Mouse (Mus musculus): Measurements from ENCODE around the gene Rgsl1. TPM values are rescaled to one million over a fixed set of nuclear protein-coding genes. Genes with fewer than 3 reads are reported as not detected.
"Not testable (repeated sequence)": the region's sequence is repeated elsewhere in the genome, so short reads cannot be mapped to it uniquely, and the experiment has no call there.

Gene Rgsl1
- polyA plus RNA-seq, 1 experiment from 2014 or later: 0.30 TPM

DNA sequence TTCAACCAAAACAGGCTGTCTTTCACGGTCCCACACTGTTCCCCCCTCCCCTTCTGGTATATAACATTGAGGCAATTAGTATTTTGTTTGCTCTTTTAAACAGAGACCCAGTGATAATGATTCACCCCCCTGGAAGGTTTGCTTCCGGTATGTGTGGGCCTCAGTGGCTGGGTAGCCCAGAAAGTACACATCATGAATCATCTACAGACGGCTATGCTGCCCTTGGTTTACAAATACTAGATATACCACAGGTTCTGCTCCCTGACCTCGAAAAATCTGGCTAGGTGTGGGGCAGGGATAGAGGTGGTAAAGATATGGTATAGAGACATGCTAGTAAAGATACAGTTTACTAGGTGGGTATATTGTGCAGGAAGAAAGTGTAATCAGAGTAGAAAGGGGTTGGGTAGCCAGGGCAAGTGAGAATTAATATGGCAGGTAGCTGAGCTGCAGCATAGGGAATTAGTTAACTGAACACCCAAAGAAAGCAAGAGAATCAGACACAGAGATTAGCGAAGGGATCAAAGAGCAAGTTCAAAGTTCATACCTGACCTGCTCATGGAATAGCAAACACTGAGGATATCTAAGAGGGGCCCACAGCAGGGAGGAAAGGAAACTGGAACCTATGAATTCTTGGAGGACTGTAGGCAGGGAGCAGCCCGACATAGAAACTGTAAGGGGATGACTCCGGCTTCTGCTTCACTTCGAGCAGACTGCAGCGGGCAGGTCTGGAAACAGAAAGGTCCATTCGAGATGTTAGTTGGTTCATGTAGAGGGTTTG, 73.8 kb downstream of the Rgsl1 start:
- ATAC-seq (ENCODE audit: insufficient number of reproducible peaks, insufficient read depth, low FRiP score, low read depth): peak; percentile 43; the same call in 1 of the 2 replicates
- Histone ChIP-seq H3K4me1 (ENCODE audit: control insufficient read depth, insufficient read depth, low read length) (no peaks in the 10 kb centered on the region), H3K4me3 (ENCODE audit: low read depth, low read length) (no peak overlapping the region), H3K27me3 (ENCODE audit: control insufficient read depth, insufficient read depth, low read length) (no peaks in the 10 kb centered on the region), H3K27ac (ENCODE audit: low read length) (no peak overlapping the region), H3K4me2 (replicated peaks; ENCODE audit: low read depth, low read length) (no peak overlapping the region), H3K36me3 (ENCODE audit: control insufficient read depth, insufficient read depth, low read length) (no peaks in the 10 kb centered on the region), H3K9ac (replicated peaks; ENCODE audit: low read depth, low read length) (no peak overlapping the region), H3K9me3 (ENCODE audit: control insufficient read depth, low read depth, low read length) (no peaks in the 10 kb centered on the region)
- WGBS: 50% methylated on average over 10 of the region's 10 CpGs

DNA sequence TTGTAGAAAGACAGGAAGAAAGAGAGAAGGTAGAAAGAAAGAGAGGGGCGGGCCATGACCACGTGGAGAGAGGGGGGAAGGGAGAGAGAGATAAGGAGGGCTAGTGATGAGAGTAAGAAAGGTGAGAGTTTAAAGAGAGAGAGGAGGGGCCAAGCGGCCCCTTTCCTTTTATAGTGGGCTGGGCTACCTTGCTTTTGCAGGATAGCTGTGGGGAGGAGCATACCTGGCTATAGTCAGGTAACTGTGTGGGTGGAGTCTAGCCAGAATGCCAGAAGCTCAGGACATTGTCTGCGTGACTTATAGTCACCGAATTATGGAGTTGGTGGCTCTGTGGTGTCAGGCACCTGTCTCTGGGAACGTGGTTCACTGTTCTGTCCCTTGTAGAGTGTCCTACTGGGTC, 74.4 kb downstream of the Rgsl1 start:
- not testable (repeated sequence) for H3K36me3 ChIP-seq (ENCODE audit: control insufficient read depth, insufficient read depth, low read length); H3K9ac ChIP-seq (replicated peaks; ENCODE audit: low read depth, low read length); H3K27me3 ChIP-seq (ENCODE audit: control insufficient read depth, insufficient read depth, low read length); H3K27ac ChIP-seq (ENCODE audit: low read length); H3K4me3 ChIP-seq (ENCODE audit: low read depth, low read length); H3K4me2 ChIP-seq (replicated peaks; ENCODE audit: low read depth, low read length); H3K9me3 ChIP-seq (ENCODE audit: control insufficient read depth, low read depth, low read length); H3K4me1 ChIP-seq (ENCODE audit: control insufficient read depth, insufficient read depth, low read length)
- ATAC-seq (ENCODE audit: insufficient number of reproducible peaks, insufficient read depth, low FRiP score, low read depth): 0 out of 2 replicates have a peak, but pooled peaks have one; percentile 25
- WGBS: 55% methylated on average over 6 of the region's 6 CpGs

DNA sequence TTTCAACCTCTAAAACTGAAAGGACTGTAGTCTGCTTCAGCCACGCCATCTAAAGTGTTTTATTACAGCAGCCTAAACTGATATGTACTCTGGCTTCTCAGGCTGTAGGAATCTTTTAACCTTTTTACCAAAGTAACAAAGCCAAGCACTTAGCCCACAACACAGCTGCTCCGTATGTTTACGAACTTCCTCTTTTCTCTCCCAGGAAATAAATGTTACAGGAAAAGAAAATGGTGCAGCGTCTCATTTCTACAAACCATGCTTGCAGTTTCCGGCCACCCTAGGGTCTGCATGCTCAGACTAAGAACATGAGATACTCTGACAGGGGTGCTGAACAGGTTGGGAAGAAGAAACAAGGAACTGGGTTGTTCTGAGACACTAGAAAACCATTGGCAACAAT, 75.5 kb downstream of the Rgsl1 start:
- no peaks in the 10 kb centered on the region for H3K9me3 ChIP-seq (ENCODE audit: control insufficient read depth, low read depth, low read length)
- H3K4me3 ChIP-seq (ENCODE audit: low read depth, low read length): no peak overlapping the region
- 72% methylated on average over 5 of the region's 5 CpGs for WGBS

DNA sequence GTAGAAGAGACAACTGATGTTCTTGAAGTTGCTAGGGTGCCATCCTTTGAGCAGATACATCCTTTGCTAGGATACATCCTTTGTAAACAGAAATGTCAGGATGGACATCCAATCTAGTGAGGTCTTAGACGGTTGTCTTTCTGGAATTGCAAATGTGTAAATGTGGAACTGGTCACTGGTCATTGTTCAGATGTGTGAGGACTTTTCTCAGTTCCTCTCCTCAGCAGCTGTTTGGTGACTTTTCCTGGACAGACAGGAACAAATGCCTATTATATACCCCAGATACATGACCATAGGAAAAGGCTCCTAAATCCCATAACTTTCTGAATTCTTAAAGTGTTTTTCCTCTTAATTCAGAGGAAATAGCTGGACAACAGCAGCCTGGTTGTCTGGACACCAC, 76.7 kb downstream of the Rgsl1 start:
- H3K27me3 ChIP-seq (ENCODE audit: control insufficient read depth, insufficient read depth, low read length): no peaks in the 10 kb centered on the region
- no peak overlapping the region for H3K4me2 ChIP-seq (replicated peaks; ENCODE audit: low read depth, low read length)
- H3K27ac ChIP-seq (ENCODE audit: low read length): no peak overlapping the region
- H3K9me3 ChIP-seq (ENCODE audit: control insufficient read depth, low read depth, low read length): no peaks in the 10 kb centered on the region
- no peaks in the 10 kb centered on the region for H3K4me1 ChIP-seq (ENCODE audit: control insufficient read depth, insufficient read depth, low read length)
- H3K4me3 ChIP-seq (ENCODE audit: low read depth, low read length): no peak overlapping the region
- no peak overlapping the region for H3K9ac ChIP-seq (replicated peaks; ENCODE audit: low read depth, low read length)
- WGBS: 80% methylated on average over 1 of the region's 1 CpGs
- no peaks in the 10 kb centered on the region for H3K36me3 ChIP-seq (ENCODE audit: control insufficient read depth, insufficient read depth, low read length)
- ATAC-seq (ENCODE audit: insufficient number of reproducible peaks, insufficient read depth, low FRiP score, low read depth): no peak

More for the DNA sequence above, 75.5 kb downstream of the Rgsl1 start:
- Histone ChIP-seq H3K27me3 (ENCODE audit: control insufficient read depth, insufficient read depth, low read length) (no peaks in the 10 kb centered on the region), H3K4me1 (ENCODE audit: control insufficient read depth, insufficient read depth, low read length) (no peaks in the 10 kb centered on the region), H3K36me3 (ENCODE audit: control insufficient read depth, insufficient read depth, low read length) (no peaks in the 10 kb centered on the region), H3K27ac (ENCODE audit: low read length) (no peak overlapping the region), H3K9ac (replicated peaks; ENCODE audit: low read depth, low read length) (no peak overlapping the region), H3K4me2 (replicated peaks; ENCODE audit: low read depth, low read length) (no peak overlapping the region)
- ATAC-seq (ENCODE audit: insufficient number of reproducible peaks, insufficient read depth, low FRiP score, low read depth): no peak

GRCm38 (mm10) chr1:153766298-153766697, 77.6 kb downstream of the Rgsl1 start:
- 50% methylated on average over 8 of the region's 8 CpGs for WGBS
- H3K27me3 ChIP-seq (ENCODE audit: control insufficient read depth, insufficient read depth, low read length): no peaks in the 10 kb centered on the region
- H3K4me2 ChIP-seq (replicated peaks; ENCODE audit: low read depth, low read length): no peak overlapping the region
- no peak for ATAC-seq (ENCODE audit: insufficient number of reproducible peaks, insufficient read depth, low FRiP score, low read depth)
- no peaks in the 10 kb centered on the region for H3K4me1 ChIP-seq (ENCODE audit: control insufficient read depth, insufficient read depth, low read length)
- H3K9me3 ChIP-seq (ENCODE audit: control insufficient read depth, low read depth, low read length): no peaks in the 10 kb centered on the region
- H3K9ac ChIP-seq (replicated peaks; ENCODE audit: low read depth, low read length): no peak overlapping the region
- H3K4me3 ChIP-seq (ENCODE audit: low read depth, low read length): no peak overlapping the region
- H3K36me3 ChIP-seq (ENCODE audit: control insufficient read depth, insufficient read depth, low read length): no peaks in the 10 kb centered on the region
- no peak overlapping the region for H3K27ac ChIP-seq (ENCODE audit: low read length)

DNA sequence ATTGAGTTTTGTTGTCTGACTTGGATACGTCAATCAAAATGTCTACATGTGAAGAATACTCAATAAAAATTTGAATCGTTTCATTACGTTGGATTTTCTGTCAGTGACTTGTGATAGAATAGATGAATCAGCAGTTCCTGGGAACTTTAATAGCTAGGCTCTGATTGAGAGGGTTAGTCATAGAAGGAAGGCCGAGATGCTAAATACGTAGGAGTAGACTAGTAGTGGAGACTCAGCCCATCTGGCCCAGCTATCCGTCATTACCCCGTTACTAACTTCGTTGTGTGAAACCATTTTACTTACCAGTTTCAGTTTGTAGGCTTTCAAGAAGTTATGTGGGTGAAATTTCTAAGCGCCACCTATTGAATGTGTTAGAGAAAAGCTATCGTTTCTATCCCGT, 79.8 kb downstream of the Rgsl1 start:
- no peak for ATAC-seq (ENCODE audit: insufficient number of reproducible peaks, insufficient read depth, low FRiP score, low read depth)
- H3K9ac ChIP-seq (replicated peaks; ENCODE audit: low read depth, low read length): no peak overlapping the region

DNA sequence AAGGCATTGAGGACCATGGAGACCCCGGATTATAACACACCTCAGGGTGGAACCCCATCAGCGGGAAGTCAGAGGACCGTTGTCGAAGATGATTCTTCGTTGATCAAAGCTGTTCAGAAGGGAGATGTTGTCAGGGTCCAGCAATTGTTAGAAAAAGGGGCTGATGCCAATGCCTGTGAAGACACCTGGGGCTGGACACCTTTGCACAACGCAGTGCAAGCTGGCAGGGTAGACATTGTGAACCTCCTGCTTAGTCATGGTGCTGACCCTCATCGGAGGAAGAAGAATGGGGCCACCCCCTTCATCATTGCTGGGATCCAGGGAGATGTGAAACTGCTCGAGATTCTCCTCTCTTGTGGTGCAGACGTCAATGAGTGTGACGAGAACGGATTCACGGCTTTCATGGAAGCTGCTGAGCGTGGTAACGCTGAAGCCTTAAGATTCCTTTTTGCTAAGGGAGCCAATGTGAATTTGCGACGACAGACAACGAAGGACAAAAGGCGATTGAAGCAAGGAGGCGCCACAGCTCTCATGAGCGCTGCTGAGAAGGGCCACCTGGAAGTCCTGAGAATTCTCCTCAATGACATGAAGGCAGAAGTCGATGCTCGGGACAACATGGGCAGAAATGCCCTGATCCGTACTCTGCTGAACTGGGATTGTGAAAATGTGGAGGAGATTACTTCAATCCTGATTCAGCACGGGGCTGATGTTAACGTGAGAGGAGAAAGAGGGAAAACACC, 90.0 kb downstream of the Rgsl1 start:
- Histone ChIP-seq H3K4me1 (ENCODE audit: control insufficient read depth, insufficient read depth, low read length) (peaks cover 5% of the 10 kb centered on the region; the same call in 1 of the 2 replicates), H3K27ac (ENCODE audit: low read length) (no peak overlapping the region), H3K9ac (replicated peaks; ENCODE audit: low read depth, low read length) (no peak overlapping the region), H3K9me3 (ENCODE audit: control insufficient read depth, low read depth, low read length) (no peaks in the 10 kb centered on the region), H3K4me2 (replicated peaks; ENCODE audit: low read depth, low read length) (no peak overlapping the region), H3K4me3 (ENCODE audit: low read depth, low read length) (no peak overlapping the region), H3K36me3 (ENCODE audit: control insufficient read depth, insufficient read depth, low read length) (no peaks in the 10 kb centered on the region), H3K27me3 (ENCODE audit: control insufficient read depth, insufficient read depth, low read length) (no peaks in the 10 kb centered on the region)
- ATAC-seq (ENCODE audit: insufficient number of reproducible peaks, insufficient read depth, low FRiP score, low read depth): no peak
- 66% methylated on average over 25 of the region's 25 CpGs for WGBS

More for the DNA sequence above, 79.8 kb downstream of the Rgsl1 start:
- Histone ChIP-seq H3K9me3 (ENCODE audit: control insufficient read depth, low read depth, low read length) (no peaks in the 10 kb centered on the region), H3K27ac (ENCODE audit: low read length) (no peak overlapping the region), H3K36me3 (ENCODE audit: control insufficient read depth, insufficient read depth, low read length) (no peaks in the 10 kb centered on the region), H3K27me3 (ENCODE audit: control insufficient read depth, insufficient read depth, low read length) (no peaks in the 10 kb centered on the region), H3K4me1 (ENCODE audit: control insufficient read depth, insufficient read depth, low read length) (no peaks in the 10 kb centered on the region), H3K4me2 (replicated peaks; ENCODE audit: low read depth, low read length) (no peak overlapping the region), H3K4me3 (ENCODE audit: low read depth, low read length) (no peak overlapping the region)
- WGBS: 86% methylated on average over 11 of the region's 11 CpGs

- H3K4me3 ChIP-seq (ENCODE audit: low read depth, low read length): peak overlapping the region; percentile 8; the same call in 1 of the 2 replicates
These were observed 91.4 kb downstream of the Rgsl1 start for GRCm38 (mm10) chr1:153752521-153752920.

More at GRCm38 (mm10) chr1:153752521-153752920, 91.4 kb downstream of the Rgsl1 start:
- Histone ChIP-seq H3K4me1 (ENCODE audit: control insufficient read depth, insufficient read depth, low read length) (peaks cover 5% of the 10 kb centered on the region; the same call in 1 of the 2 replicates), H3K9ac (replicated peaks; ENCODE audit: low read depth, low read length) (no peak overlapping the region), H3K27ac (ENCODE audit: low read length) (no peak overlapping the region), H3K9me3 (ENCODE audit: control insufficient read depth, low read depth, low read length) (no peaks in the 10 kb centered on the region), H3K27me3 (ENCODE audit: control insufficient read depth, insufficient read depth, low read length) (no peaks in the 10 kb centered on the region), H3K36me3 (ENCODE audit: control insufficient read depth, insufficient read depth, low read length) (no peaks in the 10 kb centered on the region), H3K4me2 (replicated peaks; ENCODE audit: low read depth, low read length) (peak overlapping the region; percentile 27)
- ATAC-seq (ENCODE audit: insufficient number of reproducible peaks, insufficient read depth, low FRiP score, low read depth): no peak
- 88% methylated on average over 6 of the region's 6 CpGs for WGBS

Measured in stomach, embryonic 14.5 days (tissue).